Mouse (Mus musculus): ENCODE measurements at regions not wholly inside any gene's neighbourhood (a gene's known extent, or its start where the extent isn't known, plus 50 kb on each side); places are given as distances from the start of the nearest gene placed in this dataset.

GRCm38 (mm10) chr11:19155617-19155983 lies 136.8 kb upstream of the Meis1 start:
- WGBS = 81% methylated on average over 2 of the region's 2 CpGs

GRCm38 (mm10) chr11:19160227-19160626 lies 141.4 kb upstream of the Meis1 start:
- no peak overlapping the region for H3K27ac ChIP-seq
- DNase-seq (ENCODE audit: extremely low spot score, low spot score) = no peak
- H3K9me3 ChIP-seq = no peaks in the 10 kb centered on the region
- no peaks in the 10 kb centered on the region for H3K27me3 ChIP-seq (ENCODE audit: poor library complexity, severe bottlenecking)
- no peaks in the 10 kb centered on the region for H3K36me3 ChIP-seq (replicated peaks)
- WGBS = 60% methylated on average over 3 of the region's 3 CpGs
- peaks cover 20% of the 10 kb centered on the region for H3K4me1 ChIP-seq
- H3K4me3 ChIP-seq = no peak overlapping the region

More at GRCm38 (mm10) chr11:19155617-19155983, 136.8 kb upstream of the Meis1 start:
- Histone ChIP-seq H3K4me1 (peaks cover 17% of the 10 kb centered on the region), H3K36me3 (replicated peaks) (no peaks in the 10 kb centered on the region), H3K9me3 (no peaks in the 10 kb centered on the region), H3K4me3 (no peak overlapping the region), H3K27ac (no peak overlapping the region), H3K27me3 (ENCODE audit: poor library complexity, severe bottlenecking) (no peaks in the 10 kb centered on the region)
- no peak for DNase-seq (ENCODE audit: extremely low spot score, low spot score)

DNA sequence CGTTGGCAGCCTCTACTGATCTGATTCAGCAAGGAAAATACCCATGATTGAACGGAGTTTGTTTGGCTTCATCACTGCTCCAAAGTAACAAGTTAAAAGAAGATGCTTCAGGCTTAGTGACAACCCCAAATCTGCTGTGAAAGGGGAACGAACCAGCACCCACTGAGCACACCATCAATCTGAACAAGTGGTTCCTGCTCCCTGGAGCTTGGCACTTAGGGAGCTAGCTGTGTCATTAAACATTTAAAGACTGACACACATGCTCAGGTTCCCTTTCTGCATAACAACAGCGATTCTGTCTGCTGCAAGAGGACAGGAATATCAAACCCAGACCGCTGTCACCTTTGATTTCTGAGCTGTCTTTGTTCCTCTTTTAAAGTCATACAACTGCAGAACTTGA lies 141.9 kb upstream of the Meis1 start:
- Histone ChIP-seq H3K9me3 (no peaks in the 10 kb centered on the region), H3K4me1 (peaks cover 20% of the 10 kb centered on the region), H3K36me3 (replicated peaks) (no peaks in the 10 kb centered on the region), H3K27me3 (ENCODE audit: poor library complexity, severe bottlenecking) (no peaks in the 10 kb centered on the region), H3K27ac (no peak overlapping the region), H3K4me3 (no peak overlapping the region)
- 44% methylated on average over 5 of the region's 5 CpGs for WGBS
- DNase-seq (ENCODE audit: extremely low spot score, low spot score) = no peak

DNA sequence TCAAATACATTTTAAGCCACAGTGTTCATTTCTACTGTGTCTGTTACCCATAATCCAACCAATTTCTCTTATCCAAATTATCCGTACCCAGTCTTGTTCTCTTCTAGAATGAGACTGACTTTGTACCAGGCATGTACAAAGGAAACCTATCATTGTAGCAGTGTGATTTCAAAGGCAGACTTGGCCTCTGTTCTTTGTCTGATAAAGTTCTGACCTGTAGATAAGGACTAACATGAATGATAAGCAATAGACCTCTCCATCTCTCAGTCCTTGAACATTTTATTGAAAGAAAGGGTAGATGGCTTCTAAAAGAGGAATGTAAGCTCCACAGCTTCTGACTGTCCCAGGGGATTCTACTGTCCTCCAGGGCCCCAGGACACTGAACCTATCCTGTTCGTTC lies 152.2 kb upstream of the Meis1 start:
- no peak for DNase-seq (ENCODE audit: extremely low spot score, low spot score)
- 88% methylated on average over 2 of the region's 2 CpGs for WGBS
- Histone ChIP-seq H3K9me3 (no peaks in the 10 kb centered on the region), H3K4me3 (no peak overlapping the region), H3K27me3 (ENCODE audit: poor library complexity, severe bottlenecking) (no peaks in the 10 kb centered on the region), H3K27ac (no peak overlapping the region), H3K4me1 (peaks cover 8% of the 10 kb centered on the region), H3K36me3 (replicated peaks) (no peaks in the 10 kb centered on the region)

DNA sequence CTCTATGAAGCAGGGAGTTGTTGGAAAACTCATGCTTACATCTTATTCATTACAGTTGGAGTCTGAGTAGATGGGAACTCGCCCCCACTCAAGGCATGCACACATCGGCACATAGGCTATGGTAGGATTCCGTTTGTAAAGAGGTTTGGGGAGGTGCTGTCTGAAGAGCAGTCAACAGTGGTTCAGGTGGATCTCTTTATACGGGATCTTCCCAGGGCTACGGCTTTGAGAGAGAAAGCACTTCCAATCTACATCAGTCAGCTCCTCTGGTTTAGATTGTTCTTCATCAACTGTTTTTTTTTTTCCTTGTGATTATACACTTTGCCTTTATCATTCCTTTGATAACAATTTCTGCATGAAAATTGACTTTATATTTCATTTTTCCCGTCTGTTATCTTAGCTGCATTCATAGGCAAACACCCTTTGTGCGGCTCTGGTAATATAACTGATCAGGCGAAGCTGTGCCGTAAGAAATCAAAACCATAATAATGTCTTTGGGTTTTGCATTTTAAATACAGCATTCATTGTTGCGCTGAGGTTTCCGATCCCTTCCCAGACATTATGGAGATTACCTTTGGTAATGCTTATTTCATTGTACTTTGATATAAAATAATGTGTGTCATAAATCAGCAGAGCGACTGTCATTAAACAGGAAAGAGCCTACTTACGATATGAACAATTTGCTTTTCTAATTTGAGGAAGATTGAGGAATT lies 155.7 kb upstream of the Meis1 start:
- H3K9me3 ChIP-seq = no peaks in the 10 kb centered on the region
- 92% methylated on average over 13 of the region's 13 CpGs for WGBS

DNA sequence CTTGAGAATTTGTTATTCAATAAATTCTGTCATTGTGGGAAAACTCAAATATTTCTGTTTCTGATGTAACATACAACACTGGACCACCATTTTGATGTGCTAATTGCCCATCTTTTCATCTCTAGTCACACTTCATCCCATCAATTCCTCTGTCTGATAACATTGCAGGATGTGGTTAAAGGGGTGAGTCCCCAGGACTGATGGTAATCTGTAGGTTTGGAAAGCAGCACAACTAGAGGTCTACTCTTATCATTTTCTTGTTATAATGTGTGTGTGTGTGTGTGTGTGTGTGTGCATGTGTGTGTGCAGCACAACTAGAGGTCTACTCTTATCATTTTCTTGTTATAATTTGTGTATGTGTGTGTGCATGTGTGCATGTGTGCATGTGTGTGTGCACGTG lies 160.5 kb upstream of the Meis1 start:
- Histone ChIP-seq H3K27me3 (ENCODE audit: poor library complexity, severe bottlenecking) (no peaks in the 10 kb centered on the region), H3K4me3 (no peak overlapping the region), H3K9me3 (no peaks in the 10 kb centered on the region), H3K27ac (no peak overlapping the region), H3K36me3 (replicated peaks) (no peaks in the 10 kb centered on the region), H3K4me1 (no peaks in the 10 kb centered on the region)
- no peak for DNase-seq (ENCODE audit: extremely low spot score, low spot score)
- 100% methylated on average over 1 of the region's 1 CpGs for WGBS

More for the DNA sequence above, 155.7 kb upstream of the Meis1 start:
- no peak overlapping the region for H3K27ac ChIP-seq
- H3K4me1 ChIP-seq = peaks cover 8% of the 10 kb centered on the region
- no peak overlapping the region for H3K4me3 ChIP-seq
- no peak for DNase-seq (ENCODE audit: extremely low spot score, low spot score)
- H3K27me3 ChIP-seq (ENCODE audit: poor library complexity, severe bottlenecking) = no peaks in the 10 kb centered on the region
- H3K36me3 ChIP-seq (replicated peaks) = no peaks in the 10 kb centered on the region

DNA sequence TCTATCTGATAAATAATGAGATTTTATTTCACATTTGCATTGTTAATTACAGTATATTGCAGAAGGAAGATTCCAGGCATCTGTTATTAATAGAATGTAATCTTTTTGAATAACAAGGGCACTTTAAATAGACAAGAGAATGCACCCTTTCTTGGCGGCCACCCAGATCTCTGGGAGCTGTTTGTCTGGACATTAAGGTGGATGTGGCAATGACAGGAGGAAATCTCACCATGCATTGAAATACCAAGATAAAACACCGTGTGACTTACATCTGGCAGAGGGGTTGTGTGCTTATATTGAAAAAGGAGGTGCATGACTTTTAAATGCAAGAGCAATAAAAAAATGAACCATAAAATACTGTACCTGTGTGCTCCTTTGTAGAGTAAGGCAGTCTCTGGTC lies 171.0 kb upstream of the Meis1 start:
- no peak for DNase-seq (ENCODE audit: extremely low spot score, low spot score)
- no peaks in the 10 kb centered on the region for H3K27me3 ChIP-seq (ENCODE audit: poor library complexity, severe bottlenecking)
- H3K4me3 ChIP-seq = no peak overlapping the region
- H3K36me3 ChIP-seq (replicated peaks) = no peaks in the 10 kb centered on the region
- H3K9me3 ChIP-seq = no peaks in the 10 kb centered on the region
- H3K4me1 ChIP-seq = peaks cover 11% of the 10 kb centered on the region
- no peak overlapping the region for H3K27ac ChIP-seq
- WGBS = 92% methylated on average over 2 of the region's 2 CpGs

DNA sequence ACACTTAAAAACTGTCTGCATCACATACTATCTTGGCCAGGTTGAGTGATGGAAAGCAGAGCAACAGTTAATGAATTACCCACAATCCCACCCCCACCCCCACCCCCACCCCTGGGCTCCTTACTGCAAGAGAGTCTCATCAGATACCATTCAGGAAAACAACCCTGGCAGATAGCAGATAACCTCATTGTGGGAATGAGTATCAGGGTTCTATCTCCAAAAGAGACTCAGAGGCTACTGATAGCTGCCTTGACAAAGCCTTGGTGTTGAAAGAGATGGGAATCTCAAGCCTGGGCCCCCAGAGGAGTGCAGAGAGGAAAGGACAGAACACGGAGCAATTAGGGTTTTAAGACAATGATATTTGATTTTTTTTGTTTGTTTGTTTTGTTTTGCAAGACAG lies 175.7 kb upstream of the Meis1 start:
- H3K4me1 ChIP-seq = peaks cover 11% of the 10 kb centered on the region
- no peak for DNase-seq (ENCODE audit: extremely low spot score, low spot score)
- H3K36me3 ChIP-seq (replicated peaks) = no peaks in the 10 kb centered on the region
- no peaks in the 10 kb centered on the region for H3K9me3 ChIP-seq
- 69% methylated on average over 1 of the region's 1 CpGs for WGBS
- H3K4me3 ChIP-seq = no peak overlapping the region
- peaks cover 31% of the 10 kb centered on the region for H3K27me3 ChIP-seq (ENCODE audit: poor library complexity, severe bottlenecking)
- no peak overlapping the region for H3K27ac ChIP-seq

DNA sequence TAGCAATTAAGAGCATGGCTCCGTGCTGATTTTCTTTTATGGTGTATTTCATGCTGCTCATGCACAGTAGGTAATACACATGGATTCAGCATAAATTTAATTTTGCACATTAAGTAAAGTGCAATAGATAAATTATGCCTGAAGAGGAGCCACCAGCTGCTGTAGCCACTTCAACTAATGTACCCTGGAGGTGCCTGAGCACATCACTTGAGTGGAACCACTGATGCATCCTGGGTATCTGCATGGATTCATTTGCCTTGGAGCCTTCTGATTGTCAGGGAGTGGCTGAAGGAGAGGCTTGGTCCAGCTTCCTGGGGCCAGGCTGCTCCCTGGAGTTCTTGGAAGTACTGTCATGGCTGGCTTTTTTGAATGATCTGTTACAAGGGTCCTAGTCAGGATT lies 179.0 kb upstream of the Meis1 start:
- Histone ChIP-seq H3K4me3 (no peak overlapping the region), H3K27ac (no peak overlapping the region), H3K9me3 (no peaks in the 10 kb centered on the region), H3K36me3 (replicated peaks) (no peaks in the 10 kb centered on the region), H3K27me3 (ENCODE audit: poor library complexity, severe bottlenecking) (peaks cover 40% of the 10 kb centered on the region), H3K4me1 (peaks cover 14% of the 10 kb centered on the region)
- DNase-seq (ENCODE audit: extremely low spot score, low spot score) = no peak
- 89% methylated on average over 1 of the region's 1 CpGs for WGBS

DNA sequence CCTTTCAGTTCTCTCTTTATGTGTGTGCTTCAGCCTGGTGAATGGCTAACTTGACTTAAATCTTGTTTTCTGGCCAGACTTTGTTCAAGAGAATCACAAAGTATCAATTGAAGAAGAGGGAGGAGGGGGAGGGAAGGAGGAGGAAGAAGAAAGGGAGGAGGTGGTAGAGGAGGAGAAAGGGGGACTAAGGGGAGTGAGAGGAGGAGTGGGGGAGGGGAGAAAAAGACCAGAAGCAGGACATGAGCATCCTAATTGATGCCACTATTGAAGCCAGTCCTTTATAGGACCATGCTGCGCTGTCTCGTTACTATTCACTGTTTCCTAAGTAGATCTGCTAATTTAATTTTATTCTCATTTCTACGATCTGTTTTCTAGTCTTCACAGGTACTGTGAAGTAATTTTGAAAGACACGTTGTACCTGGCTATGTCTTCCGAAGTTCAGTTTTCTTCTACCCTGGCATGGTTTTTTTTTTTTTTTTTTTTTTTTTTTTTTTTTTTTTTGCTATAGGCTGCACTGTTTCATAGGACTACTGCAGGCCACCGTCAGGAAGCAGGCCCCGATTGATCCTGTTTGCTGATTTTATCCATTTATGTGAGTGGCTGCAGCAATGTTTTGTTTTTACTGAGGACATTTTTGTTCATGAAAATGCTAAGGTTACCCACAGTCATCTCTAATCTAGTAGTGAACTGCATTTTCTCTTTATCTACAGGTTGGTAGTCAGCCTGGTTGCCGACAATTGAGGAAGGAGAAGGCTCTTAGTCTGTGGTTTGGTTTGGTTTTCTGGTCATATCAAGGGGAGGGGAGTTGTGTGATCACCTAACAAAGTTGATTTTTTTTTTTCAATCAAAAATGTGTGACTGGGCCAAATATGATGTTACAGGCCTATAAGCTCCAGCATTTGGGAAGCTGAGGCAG lies 184.1 kb upstream of the Meis1 start:
- WGBS = 36% methylated on average over 8 of the region's 8 CpGs
- H3K27ac ChIP-seq = no peak overlapping the region
- H3K4me3 ChIP-seq = no peak overlapping the region
- no peaks in the 10 kb centered on the region for H3K9me3 ChIP-seq
- DNase-seq (ENCODE audit: extremely low spot score, low spot score) = no peak
- H3K4me1 ChIP-seq = peaks cover 32% of the 10 kb centered on the region
- no peaks in the 10 kb centered on the region for H3K36me3 ChIP-seq (replicated peaks)
- H3K27me3 ChIP-seq (ENCODE audit: poor library complexity, severe bottlenecking) = peaks cover 53% of the 10 kb centered on the region

- WGBS = 83% methylated on average over 4 of the region's 4 CpGs
- Histone ChIP-seq H3K27ac (no peak overlapping the region), H3K4me1 (peaks cover 32% of the 10 kb centered on the region), H3K27me3 (ENCODE audit: poor library complexity, severe bottlenecking) (peaks cover 48% of the 10 kb centered on the region), H3K4me3 (no peak overlapping the region), H3K9me3 (no peaks in the 10 kb centered on the region), H3K36me3 (replicated peaks) (no peaks in the 10 kb centered on the region)
- no peak for DNase-seq (ENCODE audit: extremely low spot score, low spot score)
Observed at GRCm38 (mm10) chr11:19203518-19203900, 184.7 kb upstream of the Meis1 start.

DNA sequence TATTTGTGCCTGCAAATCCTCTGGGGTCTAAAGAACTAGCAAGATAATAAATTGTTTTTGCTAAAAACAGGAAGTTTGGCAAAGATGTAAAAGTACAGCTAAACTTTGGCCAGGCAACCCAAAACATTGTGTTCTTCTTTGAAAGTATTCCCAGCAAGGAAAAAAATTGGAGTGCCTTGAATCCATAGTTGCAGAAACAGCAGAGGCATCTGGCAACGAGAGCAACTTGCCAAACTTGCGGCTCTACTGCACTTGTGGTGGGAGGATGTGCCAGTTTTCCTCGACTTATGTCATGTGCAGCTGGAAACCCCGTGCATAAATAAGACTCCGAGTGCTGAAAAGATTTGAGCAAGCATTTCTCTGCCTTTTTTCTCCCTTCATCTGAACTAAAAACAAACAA lies 185.2 kb upstream of the Meis1 start:
- no peaks in the 10 kb centered on the region for H3K36me3 ChIP-seq (replicated peaks)
- no peak overlapping the region for H3K27ac ChIP-seq
- H3K4me3 ChIP-seq = no peak overlapping the region
- H3K4me1 ChIP-seq = peaks cover 32% of the 10 kb centered on the region
- no peaks in the 10 kb centered on the region for H3K9me3 ChIP-seq
- no peak for DNase-seq (ENCODE audit: extremely low spot score, low spot score)
- peaks cover 43% of the 10 kb centered on the region for H3K27me3 ChIP-seq (ENCODE audit: poor library complexity, severe bottlenecking)
- 65% methylated on average over 5 of the region's 5 CpGs for WGBS

DNA sequence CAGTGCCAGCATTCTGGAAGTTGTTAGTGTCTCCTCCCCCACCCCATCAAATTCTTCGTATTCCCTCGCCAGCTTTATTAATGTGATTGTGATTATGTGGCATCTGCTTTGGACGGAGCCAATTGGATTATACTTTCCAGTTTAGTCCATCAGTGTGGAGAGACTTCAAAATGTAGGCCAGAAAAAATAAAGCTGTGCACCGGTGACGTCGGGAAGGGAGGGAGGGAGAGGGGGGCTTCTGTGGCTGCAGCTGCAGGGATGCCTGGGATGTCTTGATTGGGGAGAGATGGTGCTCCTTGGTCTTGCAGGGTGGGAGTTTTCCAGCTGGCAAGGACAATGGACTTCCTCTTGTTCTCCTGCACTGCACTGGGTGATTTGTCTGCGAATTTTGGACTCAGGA lies 185.7 kb upstream of the Meis1 start:
- Histone ChIP-seq H3K4me1 (peaks cover 32% of the 10 kb centered on the region), H3K27me3 (ENCODE audit: poor library complexity, severe bottlenecking) (peaks cover 38% of the 10 kb centered on the region), H3K27ac (no peak overlapping the region), H3K36me3 (replicated peaks) (no peaks in the 10 kb centered on the region), H3K9me3 (no peaks in the 10 kb centered on the region), H3K4me3 (no peak overlapping the region)
- no peak for DNase-seq (ENCODE audit: extremely low spot score, low spot score)
- WGBS = 41% methylated on average over 7 of the region's 7 CpGs

Data from forebrain, embryonic 10.5 days (tissue).